Mouse (Mus musculus) testis, adult 2 months (tissue): ENCODE results near the gene Endod1. TPM values are rescaled to one million over a fixed set of nuclear protein-coding genes. Genes with fewer than 3 reads are reported as not detected.

Experiments used
- H3K27ac ChIP-seq: fragments of 200-500 bp; 2 replicates; pipeline ENCODE4 v1.5.1; 2012; ENCODE audit warnings: low read depth, low read length; ENCODE audit not compliant: control insufficient read depth, insufficient read depth
- H3K27me3 ChIP-seq: fragments of 200-500 bp; 2 replicates; pipeline ENCODE4 v1.6.1; 2012; ENCODE audit warnings: mild to moderate bottlenecking, low read length, moderate library complexity; ENCODE audit not compliant: control insufficient read depth, insufficient read depth
- H3K36me3 ChIP-seq: fragments of 200-500 bp; 2 replicates; pipeline ENCODE4 v1.6.1; 2012; ENCODE audit warnings: mild to moderate bottlenecking, low read length; ENCODE audit not compliant: control insufficient read depth, insufficient read depth
- H3K4me1 ChIP-seq: fragments of 200-500 bp; 2 replicates; pipeline ENCODE4 v1.6.1; 2012; ENCODE audit warnings: low read length; ENCODE audit not compliant: control insufficient read depth, insufficient read depth
- H3K4me3 ChIP-seq: fragments of 200-500 bp; 2 replicates; pipeline ENCODE4 v1.5.1; 2012; ENCODE audit warnings: low read depth, mild to moderate bottlenecking, low read length, moderate library complexity, mixed read lengths; ENCODE audit not compliant: control insufficient read depth
- CTCF ChIP-seq: fragments of 200-500 bp; IDR thresholded peaks from 2 replicates; pipeline ENCODE4 v1.5.1; 2012; ENCODE audit warnings: low read depth, mild to moderate bottlenecking, inconsistent platforms, low read length, moderate library complexity; ENCODE audit not compliant: control insufficient read depth, insufficient read depth, insufficient replicate concordance
- POLR2A ChIP-seq: fragments of 200-500 bp; IDR thresholded peaks from 2 replicates; pipeline ENCODE4 v1.6.1; 2012; ENCODE audit warnings: low read depth, mild to moderate bottlenecking, inconsistent platforms, low read length, moderate library complexity; ENCODE audit not compliant: control insufficient read depth
- polyA plus RNA-seq: library from polyadenylated mRNA; depleted of rRNA; stranded (reverse); fragments of >200 nt; gene quantifications from 2 replicates; pipeline ENCODE4 v1.2.3, GENCODE M21; 2012

Gene Endod1
- polyA plus RNA-seq, 1 experiment = 5.1 TPM

GRCm38 (mm10) chr9:14365481-14366125, 15.7 kb downstream of the Endod1 start:
- no peak overlapping the region for H3K4me3 ChIP-seq
- no peaks in the 10 kb centered on the region for H3K36me3 ChIP-seq
- peaks cover 2% of the 10 kb centered on the region; the same call in 1 of the 2 replicates for H3K4me1 ChIP-seq
- H3K27ac ChIP-seq = no peak overlapping the region
- H3K27me3 ChIP-seq = no peaks in the 10 kb centered on the region
- TF ChIP-seq POLR2A (no peak), CTCF (no peak)

DNA sequence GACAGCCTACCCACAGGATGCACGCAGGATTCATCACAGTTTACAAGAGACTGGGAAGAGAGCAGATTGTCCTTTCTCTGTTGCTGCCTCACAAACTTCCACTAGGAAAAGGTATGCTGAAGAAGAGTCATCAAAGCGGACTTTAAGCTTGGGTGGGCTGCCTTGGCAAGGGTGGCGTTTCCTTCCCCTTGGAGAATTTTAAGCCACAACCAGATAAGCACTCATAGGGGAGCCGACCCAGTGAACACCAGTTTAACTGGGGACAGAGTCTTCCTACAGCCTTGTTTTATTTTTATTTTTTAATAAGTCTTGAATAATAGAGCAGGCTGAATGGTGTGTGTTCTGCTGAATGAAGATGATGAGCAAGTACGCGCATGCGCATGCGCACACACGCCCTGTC, 16.6 kb downstream of the Endod1 start:
- H3K27ac ChIP-seq = no peak overlapping the region
- TF ChIP-seq CTCF (no peak), POLR2A (no peak)
- peak overlapping the region; percentile 2; the same call in 1 of the 2 replicates for H3K4me3 ChIP-seq
- H3K36me3 ChIP-seq = no peaks in the 10 kb centered on the region
- peaks cover 2% of the 10 kb centered on the region; the same call in 1 of the 2 replicates for H3K4me1 ChIP-seq
- no peaks in the 10 kb centered on the region for H3K27me3 ChIP-seq

DNA sequence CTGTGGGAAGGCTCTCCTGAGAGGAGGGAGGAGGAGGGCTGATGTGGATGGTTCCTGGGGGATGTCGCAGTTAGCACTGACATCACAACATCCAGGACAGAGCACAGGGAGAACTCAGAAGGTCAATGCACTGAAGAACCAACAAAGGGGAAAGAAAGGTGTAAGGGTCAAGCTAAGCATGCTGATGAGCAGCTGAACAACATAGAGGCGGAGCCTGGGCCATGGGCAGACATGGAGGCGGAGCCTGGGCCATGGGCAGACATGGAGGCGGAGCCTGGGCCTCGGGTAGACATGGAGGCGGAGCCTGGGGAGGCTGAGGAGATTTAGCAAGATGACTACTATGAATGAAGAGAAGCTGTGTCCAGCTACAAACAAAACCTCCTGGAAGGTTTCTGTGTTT, 17.8 kb downstream of the Endod1 start:
- Histone ChIP-seq H3K4me1 (peaks cover 2% of the 10 kb centered on the region; the same call in 1 of the 2 replicates), H3K36me3 (no peaks in the 10 kb centered on the region), H3K27ac (no peak overlapping the region), H3K4me3 (peak overlapping the region; percentile 15), H3K27me3 (no peaks in the 10 kb centered on the region)
- TF ChIP-seq CTCF (no peak), POLR2A (peak; percentile 30; the same call in 1 of the 2 replicates)

- Histone ChIP-seq H3K27me3 (no peaks in the 10 kb centered on the region), H3K4me3 (no peak overlapping the region), H3K27ac (no peak overlapping the region), H3K36me3 (no peaks in the 10 kb centered on the region), H3K4me1 (peaks cover 2% of the 10 kb centered on the region; the same call in 1 of the 2 replicates)
- TF ChIP-seq POLR2A (no peak), CTCF (no peak)
These were observed 19.1 kb downstream of the Endod1 start for GRCm38 (mm10) chr9:14362068-14362768.

DNA sequence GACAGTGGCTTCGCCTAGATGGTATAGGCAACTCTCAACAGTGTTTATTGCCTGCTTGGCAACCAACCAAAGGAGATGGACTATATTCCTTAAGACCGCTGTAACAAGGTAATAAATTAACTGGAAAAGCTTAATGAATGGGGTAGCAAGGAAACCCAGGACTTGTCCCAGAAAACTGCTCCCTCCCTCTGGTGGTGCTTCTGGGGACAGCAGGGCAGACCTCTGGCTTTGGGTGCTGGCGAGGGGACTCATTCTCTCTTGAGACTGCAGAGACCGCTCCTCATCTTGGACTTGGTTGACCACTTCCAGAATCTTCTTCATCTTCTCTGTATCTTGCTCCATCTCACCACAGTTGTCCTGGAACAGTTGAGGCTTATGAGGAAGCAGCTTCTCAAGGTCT, 24.3 kb downstream of the Endod1 start:
- Histone ChIP-seq H3K4me3 (peak overlapping the region; percentile 8; the same call in 1 of the 2 replicates), H3K4me1 (no peaks in the 10 kb centered on the region), H3K27ac (no peak overlapping the region), H3K36me3 (no peaks in the 10 kb centered on the region), H3K27me3 (no peaks in the 10 kb centered on the region)
- TF ChIP-seq POLR2A (no peak), CTCF (no peak)

DNA sequence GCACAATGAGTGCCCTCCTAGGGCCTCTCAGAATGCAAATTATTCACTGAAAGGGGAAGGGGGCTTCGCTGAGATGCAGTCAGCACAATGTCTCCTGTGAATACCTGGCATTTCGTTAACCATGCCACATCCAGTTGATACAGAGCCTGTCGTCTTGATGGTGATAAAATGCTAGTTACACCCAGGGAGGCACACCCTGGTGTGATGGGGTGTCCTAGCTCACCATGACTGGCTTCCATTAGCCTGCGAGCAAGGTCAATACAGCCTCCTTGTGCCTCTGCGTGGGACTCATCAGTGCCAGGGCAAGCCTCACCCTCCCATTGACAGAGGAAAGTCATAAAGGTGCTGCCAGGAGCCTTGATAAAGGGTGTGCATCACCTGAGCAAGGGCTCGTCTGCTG, 26.5 kb downstream of the Endod1 start:
- TF ChIP-seq POLR2A = no peak
- TF ChIP-seq CTCF = no peak
- Histone ChIP-seq H3K27ac (no peak overlapping the region), H3K4me1 (no peaks in the 10 kb centered on the region), H3K27me3 (no peaks in the 10 kb centered on the region), H3K4me3 (no peak overlapping the region), H3K36me3 (no peaks in the 10 kb centered on the region)

DNA sequence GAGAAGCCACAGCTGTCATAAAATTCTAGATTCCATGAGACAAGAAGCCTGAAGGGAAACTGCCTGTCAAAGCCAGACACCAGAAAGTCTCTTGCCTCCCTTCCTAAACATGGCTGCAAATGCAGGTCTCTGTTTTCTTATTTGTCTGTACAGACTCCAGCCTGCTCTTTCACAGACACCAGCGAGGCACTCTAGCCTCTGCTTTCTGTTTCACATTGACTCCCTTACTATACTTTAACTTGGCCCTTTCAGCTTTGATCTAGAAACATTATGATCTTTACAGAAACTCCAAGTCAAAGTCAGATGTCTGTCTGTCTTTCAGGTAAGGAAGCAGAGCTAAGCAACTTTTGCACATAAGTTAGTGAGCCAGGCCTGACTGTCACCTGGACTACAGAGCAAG, 29.0 kb downstream of the Endod1 start:
- Histone ChIP-seq H3K36me3 (no peaks in the 10 kb centered on the region), H3K4me1 (peaks cover 2% of the 10 kb centered on the region; the same call in 1 of the 2 replicates), H3K27me3 (no peaks in the 10 kb centered on the region), H3K4me3 (no peak overlapping the region), H3K27ac (no peak overlapping the region)
- no peak for TF ChIP-seq CTCF
- TF ChIP-seq POLR2A = no peak

DNA sequence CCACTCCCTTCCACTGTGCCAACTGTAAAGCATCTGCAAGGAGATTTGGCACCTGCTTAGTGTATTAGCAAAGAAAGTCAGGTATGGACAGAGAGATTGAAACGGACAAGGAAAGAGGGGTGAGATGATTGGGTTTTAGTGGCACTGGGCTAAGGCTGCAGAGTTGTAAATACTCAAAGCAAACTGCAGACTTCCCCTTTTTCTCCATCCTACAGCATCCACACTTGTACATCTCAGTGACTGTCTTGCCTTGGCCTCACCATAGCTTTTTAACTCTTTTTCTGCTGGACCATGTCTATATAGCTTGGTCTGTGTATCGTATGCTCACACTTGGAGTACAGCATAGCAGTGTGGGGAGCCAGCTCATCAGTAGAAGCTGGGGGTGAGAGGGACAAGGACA, 30.5 kb downstream of the Endod1 start:
- Histone ChIP-seq H3K36me3 (no peaks in the 10 kb centered on the region), H3K4me3 (no peak overlapping the region; the same call in 1 of the 2 replicates), H3K4me1 (peaks cover 2% of the 10 kb centered on the region; the same call in 1 of the 2 replicates), H3K27me3 (no peaks in the 10 kb centered on the region), H3K27ac (no peak overlapping the region)
- no peak for TF ChIP-seq CTCF
- TF ChIP-seq POLR2A = no peak
